9 mouse cellular contexts compared by ENCODE assay signal in genomic region chr7:34984526-34985133, GRCm38 (mm10).
DNase-seq lines count a peak whose midpoint lies in the region; ATAC-seq lines count a peak whose summit lies in the region.
"Had no signal": no experiment of that assay in that cellular context is flagged by ENCODE, and none has a peak within 500 bp of the region (broad histone marks: within the 10 kb centered on the region; RNA-seq: fewer than 3 reads in every experiment).

No protein-coding gene starts in this region.

- WGBS in kidney, embryonic 14.5 days, result 14% methylated on average over 11 of the region's 11 CpGs
- 74% methylated on average over 11 of the region's 11 CpGs for WGBS in forebrain, embryonic 11.5 days

- peaks cover 19% of the 10 kb centered on the region for H3K4me1 ChIP-seq in kidney, embryonic 14.5 days (ENCODE audit: control insufficient read depth, insufficient read depth, low read length)
- H3K4me1 ChIP-seq in forebrain, embryonic 11.5 days (replicated peaks; ENCODE audit: control insufficient read depth, insufficient read depth, low read length), result 0 out of 2 replicates have a peak, but pooled peaks cover 2% of the 10 kb centered on the region
- H3K4me1 ChIP-seq: lung, embryonic 15.5 days had no signal

- no peak for DNase-seq in kidney, adult 11 months
- DNase-seq in gastrocnemius, postnatal 25 days, result peak; percentile 54
- DNase-seq in skeletal muscle tissue, adult 2 months (ENCODE audit: low read depth, low spot score), result peak; percentile 62
- DNase-seq in forebrain, embryonic 11.5 days (ENCODE audit: low spot score), result no peak
- no peak for DNase-seq in urinary bladder, postnatal 10 days (ENCODE audit: low spot score)
- DNase-seq in left cerebral cortex, postnatal 4 days, result no peak

- H3K4me2 ChIP-seq in kidney, embryonic 14.5 days (replicated peaks; ENCODE audit: low read depth, low read length), result no peak overlapping the region
- no peak overlapping the region for H3K4me2 ChIP-seq in forebrain, embryonic 11.5 days (ENCODE audit: low read depth, low read length, severe bottlenecking)
- H3K4me2 ChIP-seq: lung, embryonic 15.5 days had no signal

- H3K36me3 ChIP-seq in kidney, embryonic 14.5 days (ENCODE audit: control insufficient read depth, insufficient read depth, low read length), result no peaks in the 10 kb centered on the region
- no peaks in the 10 kb centered on the region; the same call in 1 of the 2 replicates for H3K36me3 ChIP-seq in forebrain, embryonic 11.5 days (ENCODE audit: control insufficient read depth, insufficient read depth, low read length)
- H3K36me3 ChIP-seq: lung, embryonic 15.5 days had no signal

- H3K27me3 ChIP-seq in kidney, embryonic 14.5 days (ENCODE audit: control insufficient read depth, insufficient read depth, low read length), result no peaks in the 10 kb centered on the region
- H3K27me3 ChIP-seq in forebrain, embryonic 11.5 days (ENCODE audit: control insufficient read depth, insufficient read depth, low read length), result no peaks in the 10 kb centered on the region
- H3K27me3 ChIP-seq: lung, embryonic 15.5 days had no signal

- ATAC-seq in kidney, embryonic 14.5 days (ENCODE audit: low FRiP score, low TSS enrichment), result no peak; the same call in 1 of the 2 replicates
- ATAC-seq in inflammation-experienced regulatory T-cells, adult 6 months, result peak; percentile 43
- no peak for ATAC-seq in forebrain, embryonic 11.5 days (replicated peaks; ENCODE audit: low FRiP score)

- no peak overlapping the region for H3K4me3 ChIP-seq in kidney, embryonic 14.5 days (ENCODE audit: low read length)
- no peak overlapping the region for H3K4me3 ChIP-seq in forebrain, embryonic 11.5 days (ENCODE audit: low read depth, low read length)
- H3K4me3 ChIP-seq: lung, embryonic 15.5 days had no signal

- H3K9me3 ChIP-seq in kidney, embryonic 14.5 days (ENCODE audit: control insufficient read depth, low read length), result no peaks in the 10 kb centered on the region
- no peaks in the 10 kb centered on the region for H3K9me3 ChIP-seq in forebrain, embryonic 11.5 days (ENCODE audit: control insufficient read depth, low read length)
- H3K9me3 ChIP-seq: lung, embryonic 15.5 days had no signal

- intact Hi-C loops in left cerebral cortex, postnatal 4 days (cut with DNase I), result no loop called here

- 0 out of 2 replicates have a peak overlapping the region, but pooled peaks have one; percentile 19 for H3K27ac ChIP-seq in kidney, embryonic 14.5 days (ENCODE audit: low read depth, low read length)
- H3K27ac ChIP-seq in forebrain, embryonic 11.5 days (ENCODE audit: low read depth, low read length), result no peak overlapping the region
- H3K27ac ChIP-seq: lung, embryonic 15.5 days had no signal

- H3K9ac ChIP-seq in kidney, embryonic 14.5 days (ENCODE audit: low read depth, low read length), result no peak overlapping the region
- H3K9ac ChIP-seq in forebrain, embryonic 11.5 days (ENCODE audit: low read length), result no peak overlapping the region
- H3K9ac ChIP-seq: lung, embryonic 15.5 days had no signal

Comparison
In these comparisons a context has a peak if more than half of its experiments do, and no peak if none do; other contexts are left out.
1. DNase-seq: peak in gastrocnemius, postnatal 25 days (single experiment) and skeletal muscle tissue, adult 2 months (single experiment); none in kidney, adult 11 months (single experiment), forebrain, embryonic 11.5 days (single experiment), urinary bladder, postnatal 10 days (single experiment) and left cerebral cortex, postnatal 4 days (single experiment).